Mouse (Mus musculus) 416B (cell line): ENCODE data around the gene Habp4.

Experiments
- DNase-seq: peaks from one replicate; pipeline ENCODE4 v3.0.0; 2011; ENCODE audit warnings: low read depth

Gene Habp4

DNA sequence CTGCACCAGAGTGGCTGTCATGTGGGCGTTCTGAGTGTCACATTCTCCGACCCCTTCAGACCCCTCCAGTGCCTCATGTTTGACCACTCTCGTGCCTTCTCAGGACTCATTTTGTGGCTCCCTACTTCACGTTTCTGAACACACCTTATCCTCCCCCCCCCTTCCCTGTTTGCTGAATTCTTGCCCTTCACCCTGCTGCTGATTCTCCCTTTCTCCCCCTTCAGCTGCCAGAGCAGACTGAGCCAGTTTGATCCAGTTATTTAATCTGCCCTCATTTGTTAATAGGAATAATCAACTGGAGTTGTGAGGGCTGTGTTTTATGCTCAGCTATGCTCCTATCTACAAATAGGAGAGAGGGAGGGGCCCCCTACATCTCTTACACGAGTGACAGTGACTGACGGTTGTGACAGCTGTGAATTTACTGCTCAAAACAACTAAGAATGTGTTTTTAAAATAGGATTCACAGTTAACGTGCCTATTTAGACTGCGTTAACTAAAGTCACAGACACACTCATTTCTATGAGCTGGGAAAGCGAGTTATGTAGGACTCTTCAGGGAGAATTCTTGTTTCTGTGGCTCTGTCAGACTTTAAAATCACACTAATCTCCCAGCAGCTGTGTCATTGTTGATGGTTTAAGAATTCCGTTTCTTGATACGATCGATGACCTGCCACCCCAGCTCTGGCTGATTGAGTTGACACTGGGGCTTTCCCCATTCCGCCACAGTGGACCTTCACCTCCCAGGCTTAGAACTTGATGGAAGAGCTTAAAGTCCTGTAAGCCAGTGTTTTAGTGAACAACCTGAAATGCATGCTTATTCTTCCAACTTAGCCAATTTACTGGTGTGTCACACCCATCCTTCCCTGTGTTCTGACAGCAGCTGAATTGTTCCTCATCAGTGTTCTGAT lies 17.4 kb downstream of the Habp4 start:
- no peak for DNase-seq

DNA sequence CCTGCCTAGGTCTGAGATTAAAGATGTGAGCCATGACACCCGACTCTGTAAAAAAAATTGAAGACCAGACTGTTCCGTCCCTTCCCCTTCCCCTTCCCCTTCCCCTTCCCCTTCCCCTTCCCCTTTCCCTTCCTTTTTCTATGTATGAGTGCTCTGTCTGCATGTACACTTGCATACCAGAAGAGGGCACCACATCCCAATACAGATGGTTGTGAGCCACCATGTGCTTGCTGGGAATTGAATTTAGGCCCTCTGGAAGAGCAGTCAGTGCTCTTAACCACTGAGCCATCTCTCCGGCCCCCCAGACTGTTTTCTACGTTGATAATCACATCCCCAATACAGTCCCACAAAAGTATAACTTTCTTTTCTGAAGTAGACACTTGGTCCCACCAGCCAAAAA lies 18.7 kb downstream of the Habp4 start:
- DNase-seq = peak; percentile 56

DNA sequence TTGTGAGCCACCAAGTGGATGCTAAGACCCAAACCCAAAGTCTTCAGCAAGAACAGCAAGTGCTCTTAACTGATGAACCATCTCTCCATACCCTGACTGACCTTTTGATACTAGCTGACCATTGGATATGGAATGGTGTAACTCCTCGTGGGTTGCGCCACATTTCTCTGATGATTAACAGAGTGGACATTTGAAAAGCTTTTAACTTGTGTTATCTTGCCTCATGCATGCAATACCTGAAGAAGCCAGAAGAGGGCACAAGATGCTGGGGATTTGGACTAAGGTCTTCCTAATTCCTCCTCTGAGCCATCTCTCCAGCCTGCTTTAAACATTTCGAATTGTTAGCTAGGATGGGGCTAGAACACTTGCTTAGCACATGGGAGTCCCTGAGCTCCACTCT lies 19.3 kb downstream of the Habp4 start:
- DNase-seq = peak; percentile 75

DNA sequence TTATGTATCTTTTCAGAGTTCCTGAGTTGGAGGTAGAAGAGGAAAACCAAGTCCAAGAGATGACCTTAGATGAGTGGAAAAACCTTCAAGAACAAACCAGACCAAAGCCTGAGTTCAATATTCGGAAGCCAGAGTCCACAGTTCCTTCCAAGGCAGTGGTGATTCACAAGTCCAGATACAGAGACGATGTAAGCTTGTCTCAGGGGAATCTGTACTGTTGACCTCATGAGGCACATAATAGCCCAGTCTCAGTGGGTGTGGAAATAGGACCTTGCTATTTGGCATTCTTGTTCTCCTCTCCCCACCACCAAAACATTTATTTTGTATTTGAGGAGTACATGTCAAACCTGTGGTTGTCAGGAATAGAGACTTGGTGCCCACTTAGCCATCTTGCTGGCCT lies 20.5 kb downstream of the Habp4 start:
- peak; percentile 16 for DNase-seq

DNA sequence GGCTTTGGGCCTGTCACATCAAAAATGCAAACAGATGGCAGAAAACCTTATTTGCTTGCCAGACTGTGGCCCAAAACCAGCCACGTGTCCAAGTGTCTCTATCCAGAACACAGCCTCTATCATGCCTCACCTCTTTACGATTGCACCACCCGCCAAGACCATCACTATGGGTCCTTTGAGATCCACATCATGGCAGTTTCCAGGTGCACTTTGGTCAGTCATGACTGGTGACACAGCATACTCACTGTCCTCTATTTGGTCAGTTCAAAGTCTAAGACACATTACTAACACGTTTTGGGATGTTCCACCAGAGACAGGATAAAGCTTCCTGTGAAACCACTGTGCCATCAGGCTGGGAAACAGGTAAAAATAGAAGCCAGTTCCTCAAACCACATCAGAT lies 22.0 kb downstream of the Habp4 start:
- DNase-seq = no peak

DNA sequence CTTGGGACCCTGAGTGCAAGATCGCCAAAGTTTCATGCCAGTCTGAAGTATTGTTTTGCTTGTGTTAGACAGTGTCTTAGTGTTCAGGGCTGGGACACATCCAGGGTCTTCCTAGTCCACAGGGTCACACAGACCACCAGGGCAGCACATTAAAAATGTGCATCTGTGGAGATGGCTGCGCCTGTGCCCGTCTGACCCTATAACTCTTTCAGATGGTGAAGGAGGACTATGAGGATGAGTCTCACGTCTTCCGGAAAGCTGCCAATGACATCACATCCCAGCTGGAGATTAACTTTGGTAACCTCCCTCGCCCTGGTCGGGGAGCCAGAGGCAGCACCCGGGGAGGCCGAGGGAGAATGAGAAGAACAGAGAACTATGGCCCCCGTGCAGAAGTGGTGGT lies 22.7 kb downstream of the Habp4 start:
- no peak for DNase-seq

DNA sequence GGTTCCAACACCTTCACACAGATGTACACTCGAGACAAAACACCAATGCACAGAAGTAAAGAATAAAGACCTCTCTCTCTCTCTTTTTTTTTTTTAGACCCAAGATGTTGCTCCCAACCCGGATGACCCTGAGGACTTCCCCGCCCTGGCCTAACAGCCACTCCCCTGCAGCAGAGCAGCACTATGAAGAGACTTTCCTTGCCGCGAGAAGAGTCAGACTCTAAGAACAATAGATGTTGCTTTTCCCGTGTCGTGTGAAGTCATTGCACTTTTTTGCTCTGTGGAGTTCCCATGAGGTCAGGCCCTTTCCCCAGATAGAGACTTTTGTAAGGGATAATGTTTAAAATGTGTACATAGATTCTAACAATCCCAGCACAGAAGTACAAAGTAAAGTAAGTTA lies 23.6 kb downstream of the Habp4 start:
- no peak for DNase-seq

DNA sequence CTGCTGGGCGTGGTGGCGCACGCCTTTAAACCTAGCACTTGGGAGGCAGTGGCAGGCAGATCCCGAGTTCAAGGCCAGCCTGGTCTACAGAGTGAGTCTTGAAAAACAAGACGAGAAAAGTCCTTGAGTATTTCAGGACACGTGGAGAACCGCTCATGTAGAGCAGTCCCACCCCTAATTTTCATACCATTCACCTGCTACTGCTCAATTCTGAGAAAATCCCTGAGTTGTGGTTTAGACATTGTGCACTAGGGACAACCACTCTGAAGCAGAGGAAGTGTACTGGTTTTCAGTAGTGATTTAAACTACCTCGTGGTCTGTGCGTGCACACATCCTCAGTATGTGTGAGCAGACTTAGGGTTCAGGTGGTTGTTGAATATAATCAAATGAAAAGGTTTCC lies 24.0 kb downstream of the Habp4 start:
- DNase-seq = no peak

DNA sequence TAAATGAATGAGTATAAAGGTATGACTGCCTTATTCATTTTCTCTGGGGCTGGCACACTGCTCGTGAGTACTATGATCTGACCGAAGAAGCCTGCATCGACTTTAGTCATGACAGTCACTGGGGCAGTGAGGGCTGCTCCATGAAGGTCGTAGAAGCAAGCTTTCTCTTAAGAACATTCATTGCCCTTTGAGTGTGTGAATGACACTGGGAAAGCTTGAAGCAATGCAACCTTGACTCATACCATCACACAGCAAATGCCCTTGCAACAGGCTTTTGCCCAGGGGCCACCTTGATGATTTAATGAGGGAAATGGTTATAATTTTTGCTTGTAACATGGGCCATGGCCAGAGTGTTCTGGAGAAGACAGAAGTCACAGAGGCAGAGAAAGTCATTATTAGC lies 24.9 kb downstream of the Habp4 start:
- no peak for DNase-seq

DNA sequence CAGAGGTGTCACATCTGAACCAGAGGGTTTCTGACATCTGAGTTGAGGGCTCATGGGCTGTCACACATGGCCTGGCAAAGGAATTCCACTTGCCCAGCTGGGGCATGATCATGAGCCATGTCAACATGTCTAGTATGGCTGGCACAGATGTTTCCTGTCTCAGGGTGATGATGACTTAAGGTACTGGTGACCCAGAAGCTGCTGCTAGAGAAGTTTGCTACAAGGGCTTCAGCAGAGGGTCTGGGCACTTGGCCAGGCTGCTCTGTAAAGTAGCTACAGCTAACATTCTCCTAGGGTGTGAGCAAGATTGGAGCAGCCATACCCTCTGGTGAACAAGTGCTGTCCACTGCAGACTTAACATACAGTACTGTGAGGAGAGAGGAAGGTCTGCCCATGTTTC lies 25.4 kb downstream of the Habp4 start:
- peak; percentile 25 for DNase-seq

DNA sequence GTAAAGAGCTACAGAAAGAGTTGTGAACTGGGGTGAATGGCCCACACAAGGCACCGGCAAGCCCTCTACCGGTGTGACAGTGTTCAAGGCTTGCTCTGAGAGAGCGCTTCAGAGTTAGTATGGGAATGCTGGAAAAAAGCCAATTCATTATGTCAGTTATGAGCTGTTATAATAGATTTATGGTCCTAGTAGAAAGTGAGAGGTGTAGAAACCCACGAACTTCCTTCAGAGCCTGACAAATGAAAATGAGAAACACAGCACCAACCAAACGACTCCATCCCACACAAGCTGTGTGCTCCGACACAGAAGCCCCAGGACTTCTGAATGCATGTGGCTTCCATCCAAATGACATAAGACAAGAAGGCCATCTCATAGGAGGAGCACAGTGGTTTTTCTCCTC lies 36.3 kb downstream of the Habp4 start:
- DNase-seq = no peak

DNA sequence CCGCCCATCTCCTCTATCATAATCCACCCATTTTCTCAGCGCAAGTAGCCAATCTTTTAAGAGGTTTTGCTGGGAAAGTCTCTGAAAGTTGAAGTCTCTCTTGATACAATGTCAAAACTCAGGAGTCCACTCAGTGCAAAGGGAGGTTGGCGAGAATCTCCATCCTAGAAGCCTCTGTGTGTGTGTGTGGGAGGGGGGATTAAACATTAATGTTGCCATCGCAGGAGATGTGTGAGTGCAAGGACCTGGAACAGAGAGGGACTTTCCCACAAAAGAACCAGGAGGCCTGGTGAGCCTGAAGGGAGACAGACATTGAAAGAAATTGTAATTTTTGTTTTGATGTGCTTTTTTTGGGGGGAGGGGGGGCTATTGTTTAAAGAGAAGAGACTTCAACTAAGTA lies 36.7 kb downstream of the Habp4 start:
- no peak for DNase-seq

DNA sequence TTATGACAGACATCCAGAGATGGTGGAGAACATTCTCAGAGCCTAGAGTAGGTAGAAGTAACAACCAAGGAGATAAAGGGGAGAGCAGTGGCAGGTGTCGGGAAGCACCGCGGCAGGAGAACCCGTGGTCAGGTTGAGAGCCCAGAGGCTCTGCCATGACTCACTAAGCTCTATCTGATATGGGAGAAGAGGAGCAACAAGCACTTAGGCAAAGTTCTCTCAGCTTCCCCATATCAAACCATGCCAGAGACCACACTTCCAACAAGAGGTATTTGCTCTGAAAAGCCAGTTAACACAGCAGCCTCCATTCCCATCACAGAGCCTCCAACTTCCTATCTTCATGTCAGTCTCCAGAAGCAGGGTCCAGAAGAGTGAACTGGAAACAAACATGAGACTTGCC lies 39.3 kb downstream of the Habp4 start:
- DNase-seq = peak; percentile 16

DNA sequence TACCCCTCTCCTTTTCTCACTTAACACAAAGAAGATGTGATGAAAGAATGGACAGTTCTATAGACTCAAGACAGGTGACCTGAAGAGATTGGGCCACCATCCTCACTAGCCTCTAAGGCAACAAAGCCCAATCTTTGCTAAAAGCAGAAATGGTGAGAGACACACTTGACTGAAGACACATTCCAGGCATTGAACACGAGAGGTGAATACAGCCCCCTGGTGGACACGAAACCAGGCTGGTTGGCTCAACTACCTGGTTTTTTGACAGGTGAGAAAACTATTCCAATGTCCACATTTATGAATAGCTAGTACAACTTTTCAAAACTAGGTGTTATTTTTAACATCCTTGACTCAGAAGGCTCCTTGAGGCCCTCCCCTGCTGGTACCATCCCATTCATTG lies 43.1 kb downstream of the Habp4 start:
- no peak for DNase-seq

DNA sequence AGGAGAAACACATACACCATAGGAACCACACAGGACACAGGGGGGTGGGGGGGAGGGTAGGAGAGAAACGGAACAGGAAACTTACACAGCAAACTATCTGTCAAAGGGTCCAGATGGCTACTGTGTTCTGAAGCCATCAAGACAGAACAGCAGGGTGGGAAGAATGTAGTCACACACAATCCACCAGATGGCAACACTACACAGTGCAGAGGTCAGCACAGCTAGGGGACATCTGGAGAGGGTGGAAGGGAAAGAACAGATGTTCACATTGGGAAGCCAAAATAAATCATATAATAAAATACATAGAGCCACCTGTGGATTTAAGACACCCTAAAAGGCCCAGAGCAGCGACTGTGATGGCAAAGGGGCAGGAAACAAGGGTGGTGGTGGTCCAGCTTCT lies 43.6 kb downstream of the Habp4 start:
- DNase-seq = peak; percentile 44

DNA sequence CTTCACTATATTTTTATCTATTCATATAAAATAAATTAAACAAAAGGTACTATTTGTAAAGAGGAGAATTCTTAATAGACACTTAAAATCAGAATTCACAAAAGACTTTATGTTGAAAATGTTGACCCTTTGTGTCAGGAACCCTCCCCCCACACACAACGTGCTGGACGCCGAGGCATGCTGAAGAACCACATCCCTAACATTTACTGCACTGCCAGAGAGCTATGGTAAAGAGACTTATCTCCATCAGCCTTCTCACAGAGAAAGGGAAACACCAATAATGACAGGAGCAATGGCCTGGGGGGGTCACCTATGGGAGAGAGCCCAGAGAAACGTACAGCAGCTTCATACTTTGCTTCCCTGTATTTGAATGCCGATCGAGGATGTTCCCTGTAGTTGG lies 46.5 kb downstream of the Habp4 start:
- DNase-seq = no peak

DNA sequence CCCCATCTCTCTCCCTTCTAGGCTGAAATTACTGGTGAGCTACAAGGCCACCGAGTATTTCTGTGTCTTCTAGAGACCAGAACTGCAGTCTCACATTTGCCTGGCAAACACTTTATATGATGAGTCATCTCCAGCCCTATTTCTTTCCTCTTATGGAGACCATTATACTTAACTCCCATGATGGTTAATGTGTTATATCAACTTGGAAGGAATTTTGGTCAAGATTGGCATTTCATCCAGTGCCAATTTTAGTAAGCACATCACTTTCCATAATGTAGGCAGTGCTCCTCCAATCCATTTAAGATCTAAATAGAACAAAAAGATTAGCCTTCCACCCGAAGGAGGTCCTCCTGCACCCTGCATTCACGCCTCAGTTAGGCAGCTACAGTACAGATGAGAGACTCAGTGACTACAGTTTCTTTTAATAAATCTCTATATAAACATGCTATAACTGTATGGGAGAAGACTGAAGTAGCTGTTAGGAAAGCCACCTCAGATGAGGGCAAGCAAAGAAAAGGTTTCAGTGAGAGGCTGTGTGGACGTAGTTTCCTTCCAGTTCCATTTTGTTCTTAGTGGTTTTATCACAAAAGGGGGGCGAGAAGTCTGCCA lies 50.5 kb downstream of the Habp4 start:
- DNase-seq = peak; percentile 20

DNA sequence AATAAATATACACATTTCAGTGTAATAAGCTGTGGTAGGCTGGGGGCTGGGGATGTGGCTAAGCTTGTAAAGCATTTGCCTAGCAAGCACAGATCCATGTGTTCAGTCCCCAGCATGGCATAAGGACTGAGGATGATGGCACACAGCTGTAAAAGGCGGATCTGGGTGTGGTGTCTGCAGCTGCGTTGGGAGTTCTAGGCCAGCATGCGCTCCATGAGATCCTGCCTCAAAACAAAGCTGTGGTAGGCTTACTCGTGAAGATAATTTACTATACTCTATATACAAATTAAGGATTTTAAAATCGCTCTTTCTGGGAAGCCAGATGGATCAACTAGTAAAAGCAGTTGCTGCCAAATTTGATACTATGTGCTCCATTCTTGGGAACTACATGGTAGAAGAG lies 53.3 kb downstream of the Habp4 start:
- DNase-seq = no peak

DNA sequence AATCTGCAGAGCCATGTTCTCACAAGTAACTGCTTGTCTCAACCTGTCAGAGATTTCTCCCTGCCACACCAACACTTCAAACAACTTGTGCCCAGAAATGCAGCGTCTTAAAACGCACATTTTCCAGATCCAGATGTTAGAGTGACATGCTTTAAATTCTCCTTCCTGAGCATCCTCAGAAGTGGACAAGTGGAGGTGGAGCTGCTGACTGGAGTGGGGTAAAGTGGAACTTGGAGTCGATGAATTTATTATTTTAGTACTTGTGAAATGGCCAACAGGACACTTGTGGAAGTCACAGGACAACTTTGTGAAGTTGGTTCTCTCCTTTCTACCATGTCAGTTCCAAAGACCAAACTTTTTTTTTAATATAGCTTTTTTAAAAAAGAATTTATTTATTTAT lies 64.1 kb downstream of the Habp4 start:
- DNase-seq = no peak

DNA sequence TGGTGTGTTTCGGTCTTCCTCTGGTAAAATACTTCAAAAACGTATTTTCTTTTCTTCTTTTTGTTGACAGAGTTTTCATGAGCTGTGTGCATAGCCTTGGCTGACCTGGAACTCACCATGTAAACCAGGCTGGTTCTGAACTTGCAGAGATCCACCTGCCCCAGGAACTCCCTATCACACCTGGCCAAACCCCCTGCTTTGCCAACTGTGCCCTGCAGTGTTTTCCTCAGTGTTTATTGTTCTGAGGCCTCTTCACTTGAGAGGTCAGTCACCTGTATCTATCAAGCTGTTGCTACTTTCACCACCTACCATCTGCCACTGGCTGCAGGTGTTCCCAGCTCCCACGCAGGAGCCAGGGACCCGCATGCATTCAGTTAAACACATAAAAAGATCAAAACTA lies 65.1 kb downstream of the Habp4 start:
- no peak for DNase-seq

DNA sequence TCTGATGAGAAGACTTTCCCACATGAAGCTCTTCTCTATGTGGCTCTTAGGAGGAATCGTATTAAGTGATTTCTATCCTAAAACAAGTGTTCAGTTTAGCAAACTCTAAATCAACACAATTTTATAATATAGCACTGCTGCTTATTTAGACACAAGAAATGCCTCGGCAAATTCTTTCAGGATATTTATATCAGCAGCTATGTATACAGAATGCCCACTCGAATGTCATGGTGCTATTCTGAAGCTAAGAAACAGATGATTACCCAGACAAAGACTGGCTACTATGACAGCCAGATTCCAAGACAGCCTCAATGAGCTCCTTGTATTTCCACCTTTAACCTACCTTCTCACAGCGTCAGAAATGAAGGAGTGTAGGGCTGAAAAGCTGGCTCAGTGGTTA lies 71.5 kb downstream of the Habp4 start:
- no peak for DNase-seq

DNA sequence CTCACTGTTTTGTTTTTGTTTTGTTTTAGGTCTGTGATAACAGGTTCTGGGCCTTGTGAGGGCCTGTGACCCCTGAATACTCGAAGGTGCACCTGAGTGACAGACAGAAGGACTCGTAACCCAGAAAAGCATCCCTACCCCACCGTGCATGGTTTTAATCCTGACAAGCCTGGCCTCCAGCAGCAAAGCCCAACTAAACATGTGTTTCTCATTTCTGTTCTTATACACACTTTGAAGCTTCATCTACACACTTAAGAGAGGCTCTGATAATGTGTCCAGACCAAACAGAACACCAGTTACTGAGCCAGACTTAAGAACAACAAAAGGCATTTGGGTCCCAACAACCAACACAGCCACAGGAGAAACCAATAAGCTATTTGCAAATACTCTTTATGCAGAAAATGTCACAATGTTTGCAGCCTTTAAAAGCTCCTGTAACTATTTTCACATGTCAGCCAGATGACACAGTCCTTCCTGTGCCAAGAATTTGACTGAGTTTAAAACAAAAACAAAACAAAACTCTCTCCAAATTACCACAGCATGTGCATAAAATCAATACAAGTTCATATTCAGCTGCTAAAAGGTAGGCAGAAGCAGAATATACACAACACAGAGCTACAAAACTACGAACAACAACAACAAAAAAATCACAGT lies 73.6 kb downstream of the Habp4 start:
- no peak for DNase-seq

DNA sequence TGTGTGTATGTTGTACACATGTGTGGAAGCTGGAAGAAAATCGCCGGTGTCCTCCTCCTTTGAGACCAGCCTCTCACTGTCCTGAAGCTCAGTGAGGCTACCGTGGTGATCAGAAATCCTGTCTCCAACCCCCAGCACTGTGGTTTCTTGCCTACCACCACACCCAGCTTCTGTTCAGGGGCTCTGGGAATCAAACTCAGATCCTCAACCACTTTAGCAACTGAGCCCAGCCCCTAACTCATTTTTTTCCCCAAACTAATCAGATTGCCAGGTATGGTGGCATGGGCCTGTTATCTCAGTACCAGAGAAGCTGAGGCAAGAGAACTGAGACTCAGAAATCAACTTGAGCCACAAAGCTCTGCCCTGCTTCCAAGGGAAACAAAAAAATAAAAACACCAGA lies 74.2 kb downstream of the Habp4 start:
- no peak for DNase-seq
